Mouse (Mus musculus) olfactory bulb, adult 2 months (tissue): Measurements from ENCODE around the gene Arhgef2.

ENCODE experiments used
- CTCF ChIP-seq: fragments of 200-500 bp; IDR thresholded peaks from 2 replicates; pipeline ENCODE4 v1.5.1; 2012; ENCODE audit warnings: low read depth, mild to moderate bottlenecking, low read length, moderate library complexity; ENCODE audit not compliant: insufficient read depth
- POLR2A ChIP-seq: fragments of 200-500 bp; IDR thresholded peaks from 2 replicates; pipeline ENCODE4 v1.6.1; 2012; ENCODE audit warnings: mild to moderate bottlenecking, low read depth, low read length, moderate library complexity; ENCODE audit not compliant: insufficient read depth

DNA sequence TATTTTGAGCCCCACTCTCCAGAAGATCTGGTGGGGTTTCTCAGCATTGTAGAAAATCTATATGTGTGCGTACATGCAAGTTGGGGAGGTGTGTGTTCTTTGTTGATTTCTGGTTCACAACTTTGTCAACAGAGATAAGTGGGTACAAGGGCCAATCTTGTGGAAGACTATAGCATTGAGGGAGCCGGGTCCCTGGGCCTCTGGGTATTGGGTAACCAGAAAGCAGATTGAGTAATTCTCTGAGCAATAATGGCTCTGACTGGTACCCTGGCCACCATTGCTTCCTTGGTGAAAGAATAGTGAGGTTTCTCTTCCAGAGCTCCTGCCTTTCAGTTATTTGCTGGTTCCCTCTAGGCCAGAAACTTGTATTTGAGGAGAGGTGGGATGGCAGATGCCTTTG, 36.7 kb upstream of the Arhgef2 start:
- no peak for TF ChIP-seq CTCF
- TF ChIP-seq POLR2A: no peak
